Mouse (Mus musculus): ENCODE data around the gene Phldb1. TPM values are rescaled to one million over a fixed set of nuclear protein-coding genes. Genes with fewer than 3 reads are reported as not detected.

The Phldb1 gene
- polyA plus RNA-seq, 1 experiment from 2014 or later: 23.7 TPM

- 78% methylated on average over 8 of the region's 8 CpGs for WGBS
Observed at GRCm38 (mm10) chr9:44683046-44683445, 52.0 kb downstream of the Phldb1 start.

GRCm38 (mm10) chr9:44679565-44679964 is 55.4 kb downstream of the Phldb1 start:
- H3K4me2 ChIP-seq: no peak overlapping the region
- no peaks in the 10 kb centered on the region for H3K36me3 ChIP-seq
- no peak overlapping the region for H3K4me3 ChIP-seq
- H3K27ac ChIP-seq: no peak overlapping the region
- no peaks in the 10 kb centered on the region for H3K4me1 ChIP-seq (replicated peaks)
- 65% methylated on average over 5 of the region's 5 CpGs for WGBS
- no peaks in the 10 kb centered on the region for H3K9me3 ChIP-seq (replicated peaks)
- H3K9ac ChIP-seq: no peak overlapping the region
- no peak for ATAC-seq (replicated peaks; ENCODE audit: insufficient number of reproducible peaks, insufficient read depth, low FRiP score, low read depth)
- H3K27me3 ChIP-seq: no peaks in the 10 kb centered on the region

More at GRCm38 (mm10) chr9:44683046-44683445, 52.0 kb downstream of the Phldb1 start:
- no peak overlapping the region for H3K4me3 ChIP-seq
- H3K9me3 ChIP-seq (replicated peaks): no peaks in the 10 kb centered on the region
- peaks cover 18% of the 10 kb centered on the region; the same call in 1 of the 2 replicates for H3K36me3 ChIP-seq
- no peak for ATAC-seq (replicated peaks; ENCODE audit: insufficient number of reproducible peaks, insufficient read depth, low FRiP score, low read depth)
- no peak overlapping the region for H3K9ac ChIP-seq
- no peaks in the 10 kb centered on the region for H3K27me3 ChIP-seq
- no peak overlapping the region for H3K27ac ChIP-seq
- no peak overlapping the region for H3K4me2 ChIP-seq
- H3K4me1 ChIP-seq (replicated peaks): peaks cover 13% of the 10 kb centered on the region; the same call in 1 of the 2 replicates

GRCm38 (mm10) chr9:44678288-44678871 is 56.6 kb downstream of the Phldb1 start:
- Histone ChIP-seq H3K4me1 (replicated peaks) (no peaks in the 10 kb centered on the region), H3K9me3 (replicated peaks) (no peaks in the 10 kb centered on the region), H3K27me3 (no peaks in the 10 kb centered on the region), H3K27ac (no peak overlapping the region), H3K4me2 (no peak overlapping the region), H3K4me3 (no peak overlapping the region), H3K9ac (no peak overlapping the region), H3K36me3 (no peaks in the 10 kb centered on the region)
- 89% methylated on average over 2 of the region's 2 CpGs for WGBS
- ATAC-seq (replicated peaks; ENCODE audit: insufficient number of reproducible peaks, insufficient read depth, low FRiP score, low read depth): no peak

- H3K36me3 ChIP-seq: no peaks in the 10 kb centered on the region
- H3K27me3 ChIP-seq: no peaks in the 10 kb centered on the region
- whole genome bisulfite sequencing: 81% methylated on average over 3 of the region's 3 CpGs
- no peak within 1 kb of the TSS for H3K27ac ChIP-seq
- H3K9ac ChIP-seq: no peak within 1 kb of the TSS
- H3K4me3 ChIP-seq: no peak within 1 kb of the TSS
- ATAC-seq (replicated peaks; ENCODE audit: insufficient number of reproducible peaks, insufficient read depth, low FRiP score, low read depth): no peak
- H3K4me1 ChIP-seq (replicated peaks): no peaks in the 10 kb centered on the region
- H3K9me3 ChIP-seq (replicated peaks): no peaks in the 10 kb centered on the region
- H3K4me2 ChIP-seq: no peak within 1 kb of the TSS
Observed at GRCm38 (mm10) chr9:44673005-44673404, 62.0 kb downstream of the Phldb1 start, which contains the start of gene Treh. Treh (plus strand) TSS chr9:44673233.

GRCm38 (mm10) chr9:44672291-44672865 is 62.6 kb downstream of the Phldb1 start:
- WGBS: 50% methylated on average over 2 of the region's 2 CpGs
- ATAC-seq (replicated peaks; ENCODE audit: insufficient number of reproducible peaks, insufficient read depth, low FRiP score, low read depth): no peak
- no peaks in the 10 kb centered on the region for H3K36me3 ChIP-seq
- no peak overlapping the region for H3K4me2 ChIP-seq
- H3K9me3 ChIP-seq (replicated peaks): no peaks in the 10 kb centered on the region
- no peak overlapping the region for H3K27ac ChIP-seq
- no peak overlapping the region for H3K4me3 ChIP-seq
- H3K27me3 ChIP-seq: no peaks in the 10 kb centered on the region
- H3K9ac ChIP-seq: no peak overlapping the region
- no peaks in the 10 kb centered on the region for H3K4me1 ChIP-seq (replicated peaks)

- H3K4me2 ChIP-seq: no peak overlapping the region
- WGBS: 79% methylated on average over 5 of the region's 5 CpGs
- no peaks in the 10 kb centered on the region for H3K4me1 ChIP-seq (replicated peaks)
- H3K9me3 ChIP-seq (replicated peaks): no peaks in the 10 kb centered on the region
- no peak overlapping the region for H3K4me3 ChIP-seq
- H3K27me3 ChIP-seq: no peaks in the 10 kb centered on the region
- no peak for ATAC-seq (replicated peaks; ENCODE audit: insufficient number of reproducible peaks, insufficient read depth, low FRiP score, low read depth)
- no peaks in the 10 kb centered on the region for H3K36me3 ChIP-seq
- no peak overlapping the region for H3K27ac ChIP-seq
- no peak overlapping the region for H3K9ac ChIP-seq
Observed at GRCm38 (mm10) chr9:44671416-44671815, 63.6 kb downstream of the Phldb1 start.

- 88% methylated on average over 6 of the region's 6 CpGs for WGBS
Observed at GRCm38 (mm10) chr9:44663706-44664105, 71.3 kb downstream of the Phldb1 start.

GRCm38 (mm10) chr9:44655098-44656066 is 79.6 kb downstream of the Phldb1 start:
- Histone ChIP-seq H3K4me1 (replicated peaks) (peaks cover 4% of the 10 kb centered on the region; the same call in 1 of the 2 replicates), H3K9me3 (replicated peaks) (0 out of 2 replicates have a peak, but pooled peaks cover under 1% of the 10 kb centered on the region), H3K4me2 (peak overlapping the region; percentile 65), H3K27ac (no peak overlapping the region), H3K9ac (peak overlapping the region; percentile 42), H3K27me3 (no peaks in the 10 kb centered on the region), H3K4me3 (peak overlapping the region; percentile 34), H3K36me3 (no peaks in the 10 kb centered on the region)
- WGBS: 17% methylated on average over 26 of the region's 26 CpGs
- 0 out of 2 replicates have a peak, but pooled peaks have one; percentile 41 for ATAC-seq (replicated peaks; ENCODE audit: insufficient number of reproducible peaks, insufficient read depth, low FRiP score, low read depth)

More at GRCm38 (mm10) chr9:44663706-44664105, 71.3 kb downstream of the Phldb1 start:
- Histone ChIP-seq H3K4me3 (no peak overlapping the region), H3K9ac (no peak overlapping the region), H3K4me2 (no peak overlapping the region), H3K27me3 (no peaks in the 10 kb centered on the region), H3K9me3 (replicated peaks) (0 out of 2 replicates have a peak, but pooled peaks cover 5% of the 10 kb centered on the region), H3K36me3 (no peaks in the 10 kb centered on the region), H3K27ac (no peak overlapping the region), H3K4me1 (replicated peaks) (no peaks in the 10 kb centered on the region)
- no peak for ATAC-seq (replicated peaks; ENCODE audit: insufficient number of reproducible peaks, insufficient read depth, low FRiP score, low read depth)

- H3K9me3 ChIP-seq (replicated peaks): no peaks in the 10 kb centered on the region
- H3K4me1 ChIP-seq (replicated peaks): peaks cover 4% of the 10 kb centered on the region; the same call in 1 of the 2 replicates
- H3K27me3 ChIP-seq: no peaks in the 10 kb centered on the region
- no peak overlapping the region for H3K27ac ChIP-seq
- no peak overlapping the region for H3K9ac ChIP-seq
- H3K4me3 ChIP-seq: no peak overlapping the region
- H3K36me3 ChIP-seq: no peaks in the 10 kb centered on the region
- ATAC-seq (replicated peaks; ENCODE audit: insufficient number of reproducible peaks, insufficient read depth, low FRiP score, low read depth): no peak
- H3K4me2 ChIP-seq: no peak overlapping the region
- 61% methylated on average over 4 of the region's 4 CpGs for WGBS
Observed at GRCm38 (mm10) chr9:44653896-44654295, 81.1 kb downstream of the Phldb1 start.

- no peak overlapping the region for H3K4me3 ChIP-seq
- no peak overlapping the region for H3K4me2 ChIP-seq
- no peaks in the 10 kb centered on the region for H3K9me3 ChIP-seq (replicated peaks)
- H3K4me1 ChIP-seq (replicated peaks): peaks cover 4% of the 10 kb centered on the region; the same call in 1 of the 2 replicates
- H3K36me3 ChIP-seq: no peaks in the 10 kb centered on the region
- H3K27me3 ChIP-seq: no peaks in the 10 kb centered on the region
- peak; percentile 65 for ATAC-seq (replicated peaks; ENCODE audit: insufficient number of reproducible peaks, insufficient read depth, low FRiP score, low read depth)
- 8% methylated on average over 8 of the region's 8 CpGs for WGBS
- H3K9ac ChIP-seq: no peak overlapping the region
- no peak overlapping the region for H3K27ac ChIP-seq
Observed at GRCm38 (mm10) chr9:44652027-44652426, 83.0 kb downstream of the Phldb1 start.

GRCm38 (mm10) chr9:44648881-44649281 is 86.1 kb downstream of the Phldb1 start:
- Histone ChIP-seq H3K4me2 (no peak overlapping the region), H3K27ac (no peak overlapping the region), H3K9ac (no peak overlapping the region), H3K4me3 (no peak overlapping the region), H3K4me1 (replicated peaks) (peaks cover 3% of the 10 kb centered on the region; the same call in 1 of the 2 replicates), H3K36me3 (no peaks in the 10 kb centered on the region), H3K27me3 (no peaks in the 10 kb centered on the region), H3K9me3 (replicated peaks) (no peaks in the 10 kb centered on the region)
- ATAC-seq (replicated peaks; ENCODE audit: insufficient number of reproducible peaks, insufficient read depth, low FRiP score, low read depth): no peak
- WGBS: 65% methylated on average over 7 of the region's 7 CpGs
